Mouse (Mus musculus) brain, embryonic 18.5 days (tissue): Measurements from ENCODE around the gene Mtrr.
A peak's percentile ranks its signal among the peaks of the same experiment; 100 is the strongest.

Experiments
- DNase-seq: peaks from one replicate; pipeline ENCODE4 v3.0.0-alpha.2; 2012; ENCODE audit warnings: low read depth, low spot score

Mtrr gene

DNA sequence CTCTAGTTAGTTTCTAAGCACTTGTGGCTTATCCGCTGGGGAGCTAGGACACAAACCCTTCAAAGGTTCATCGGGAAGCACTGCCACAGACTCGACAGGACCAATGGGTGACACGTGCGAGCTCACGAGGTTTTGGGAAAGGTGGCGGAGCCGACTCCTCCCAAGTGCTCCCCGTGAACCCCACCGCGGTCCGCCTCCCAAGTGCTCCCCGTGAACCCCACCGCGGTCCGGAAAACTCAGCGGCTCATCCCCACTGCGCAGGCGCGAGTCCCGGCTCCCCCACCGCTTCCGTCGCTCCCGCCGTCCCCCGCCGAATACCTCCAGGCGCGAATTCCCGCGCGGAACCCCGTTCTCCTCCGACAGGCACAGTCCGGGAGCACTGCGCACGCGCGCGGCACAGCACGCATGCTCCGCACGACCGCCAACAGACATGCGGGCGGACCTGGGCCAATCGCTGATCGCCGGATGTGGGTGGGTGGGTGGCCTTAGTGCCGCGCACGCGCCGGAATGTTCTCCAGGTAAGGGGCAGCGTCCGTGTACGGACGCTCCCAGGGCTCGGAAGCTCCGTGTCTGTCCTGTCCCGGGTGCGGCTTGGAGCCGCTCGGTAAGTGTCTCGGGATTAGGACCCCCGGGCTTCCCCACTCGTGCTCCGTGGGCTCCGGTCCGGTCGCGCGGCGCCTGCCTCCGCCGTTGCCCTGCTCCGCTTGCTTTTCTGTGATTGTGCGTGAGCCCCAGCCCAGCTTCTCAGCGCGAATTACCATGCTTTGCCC lies at the start of gene Mtrr, which contains the start of gene Fastkd3:
Mtrr (minus strand) TSS at position 403 of the 770 bp plus-strand sequence.
Fastkd3 (plus strand) TSS at position 488 of the 770 bp plus-strand sequence.
- DNase-seq, result peak; percentile 94

DNA sequence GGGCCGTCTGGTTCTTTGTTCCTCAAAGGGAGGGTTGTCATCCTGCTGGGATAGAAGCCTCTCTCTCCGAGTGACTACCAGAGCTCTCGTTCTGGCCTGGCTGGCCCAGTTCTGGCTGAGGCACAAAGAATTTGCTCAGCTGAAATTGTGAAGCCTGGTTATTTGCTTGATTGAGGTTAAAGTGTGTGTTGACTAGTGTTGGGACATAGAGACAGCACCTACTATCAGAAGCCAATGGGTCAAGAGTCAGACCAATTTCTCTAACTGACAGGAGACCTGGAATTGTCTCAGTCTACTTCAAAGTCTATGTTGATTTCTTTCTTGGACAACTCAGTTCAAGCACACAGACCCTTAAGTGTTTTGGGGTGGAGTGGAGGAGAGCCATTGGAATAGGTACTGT lies 45.1 kb upstream of the Mtrr start:
- DNase-seq, result no peak

DNA sequence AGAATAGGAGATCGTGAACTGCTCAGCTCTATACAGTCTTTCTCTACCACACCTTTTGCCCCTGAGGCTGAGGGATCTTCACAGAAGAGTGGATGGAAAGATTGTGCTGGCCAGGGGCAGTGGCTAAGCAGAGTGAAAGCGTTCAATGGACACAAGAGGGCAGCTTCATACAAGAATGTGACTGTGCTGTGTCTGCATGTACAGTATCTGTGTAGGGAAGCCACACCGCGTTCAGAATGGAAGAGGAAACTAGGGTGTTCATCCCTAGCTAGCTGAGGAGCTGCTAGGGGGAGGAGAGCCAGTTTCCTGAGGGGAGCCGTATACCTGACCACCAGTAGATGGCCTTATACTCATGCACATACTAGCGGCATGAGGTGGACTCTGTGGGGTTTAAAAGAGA lies 40.8 kb upstream of the Mtrr start:
- no peak for DNase-seq

DNA sequence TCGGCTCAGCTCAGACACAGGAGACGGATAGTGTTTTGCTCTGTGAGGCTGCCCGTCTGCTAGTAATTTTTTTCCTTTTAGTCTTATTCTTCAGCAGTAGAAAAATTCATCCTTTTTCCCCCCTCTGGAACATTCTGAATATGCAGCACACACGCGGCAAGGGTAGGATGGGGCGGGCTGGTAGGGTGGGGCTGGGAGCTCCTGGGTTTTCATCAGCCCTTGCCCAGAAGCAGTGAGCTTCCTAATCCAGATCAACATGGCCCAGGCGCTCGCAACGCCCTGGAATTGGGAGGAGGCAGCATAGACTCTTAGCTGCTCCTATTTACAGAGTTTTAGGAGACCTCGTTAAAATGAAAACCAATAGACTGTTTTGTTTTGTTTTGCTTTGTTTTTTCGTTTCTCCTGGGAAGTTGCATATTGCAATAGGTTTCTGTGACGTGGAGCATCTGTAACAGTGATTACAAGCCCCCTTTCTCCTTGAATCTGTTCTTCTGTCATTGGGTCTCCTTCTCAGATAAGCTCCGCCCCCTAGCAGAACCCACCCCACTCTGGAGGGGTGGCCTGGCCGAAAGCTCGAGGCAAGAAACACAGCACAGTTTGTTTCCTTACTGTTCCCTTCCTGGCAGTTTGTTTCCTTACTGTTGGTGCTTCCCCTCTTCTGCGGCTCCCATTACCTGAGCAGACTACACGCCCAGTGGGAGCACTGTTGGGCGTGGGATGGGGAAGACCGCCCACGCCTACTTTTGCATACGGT lies 25.9 kb upstream of the Mtrr start:
- DNase-seq, result no peak

DNA sequence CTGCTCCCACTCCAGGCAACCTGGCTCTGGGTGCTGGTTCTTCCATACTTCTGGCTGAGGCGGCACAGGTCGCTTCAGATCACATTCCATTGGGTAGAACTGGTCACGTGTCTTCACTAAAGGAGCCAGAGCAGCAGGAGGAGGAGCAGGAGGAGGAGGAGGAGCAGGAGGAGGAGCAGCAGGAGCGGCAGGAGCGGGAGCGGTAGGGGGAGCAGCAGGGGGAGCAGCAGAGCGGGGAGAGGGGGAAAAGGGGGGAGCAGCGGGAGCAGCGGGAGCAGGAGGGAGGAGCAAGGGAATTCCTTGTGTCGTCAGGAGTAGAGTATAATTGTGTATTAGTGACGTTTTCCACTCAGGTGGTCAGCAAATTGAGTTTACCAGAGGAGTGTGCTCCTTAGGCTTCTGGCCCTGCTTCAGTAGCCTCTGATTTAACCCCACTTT lies 23.8 kb upstream of the Mtrr start:
- DNase-seq, result no peak

DNA sequence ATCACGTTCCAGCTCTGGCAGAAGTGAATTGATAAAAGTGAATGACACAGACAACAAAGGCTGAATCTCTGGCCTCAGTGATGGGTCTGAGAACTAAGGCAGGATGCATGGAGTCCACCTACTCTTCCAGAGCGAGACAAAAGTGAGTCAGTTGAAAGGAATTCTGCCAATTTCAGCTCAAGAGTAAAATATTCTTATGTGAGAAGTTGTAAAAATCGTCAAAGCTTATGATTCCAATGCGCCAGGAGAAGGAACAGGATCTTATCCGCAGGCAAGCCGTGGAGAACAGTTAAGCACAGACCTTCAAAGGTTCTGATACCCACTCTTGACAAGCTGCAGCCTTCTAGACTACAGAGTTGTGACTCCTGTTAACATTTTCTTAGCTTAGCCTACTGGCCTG lies 21.1 kb upstream of the Mtrr start:
- DNase-seq, result no peak

DNA sequence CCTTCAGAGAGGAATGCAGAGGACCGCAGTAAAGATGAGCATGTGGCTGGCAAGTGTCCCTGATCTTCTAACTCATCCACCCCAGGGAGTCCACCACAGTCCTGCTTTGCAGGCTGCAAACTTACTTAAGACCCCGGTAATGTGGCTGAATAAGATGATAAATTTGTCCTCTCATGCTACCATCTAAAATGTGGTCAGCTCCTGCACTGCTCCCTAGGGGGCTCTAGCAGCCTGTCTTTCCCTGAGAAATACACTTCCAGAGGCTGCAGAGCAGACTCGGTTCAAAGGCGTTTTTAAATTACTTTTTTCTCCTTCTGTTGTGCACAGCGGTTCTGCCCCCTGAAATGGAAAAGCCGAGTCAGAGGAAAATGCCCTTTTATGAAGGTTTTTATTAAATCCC lies 19.2 kb upstream of the Mtrr start:
- DNase-seq, result no peak

DNA sequence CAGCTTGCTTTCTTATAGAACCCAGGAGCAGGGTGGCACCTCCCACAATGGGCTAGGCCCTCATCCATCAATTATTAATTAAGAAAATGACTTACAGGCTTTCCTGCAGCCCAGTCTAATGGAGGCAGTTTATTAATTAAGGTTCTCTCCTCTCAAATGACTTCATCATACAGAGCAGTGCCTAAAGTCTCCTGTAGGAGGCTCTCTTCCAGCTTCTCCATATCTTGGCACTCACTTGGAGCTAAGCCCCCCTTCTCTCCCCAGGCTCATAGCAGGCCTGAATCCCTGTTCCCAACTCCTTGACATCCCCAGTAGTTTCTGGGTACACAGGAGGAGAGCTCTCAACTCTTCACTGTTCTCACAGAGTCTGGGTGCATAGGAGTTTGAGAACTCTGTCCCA lies 17.0 kb upstream of the Mtrr start:
- no peak for DNase-seq

DNA sequence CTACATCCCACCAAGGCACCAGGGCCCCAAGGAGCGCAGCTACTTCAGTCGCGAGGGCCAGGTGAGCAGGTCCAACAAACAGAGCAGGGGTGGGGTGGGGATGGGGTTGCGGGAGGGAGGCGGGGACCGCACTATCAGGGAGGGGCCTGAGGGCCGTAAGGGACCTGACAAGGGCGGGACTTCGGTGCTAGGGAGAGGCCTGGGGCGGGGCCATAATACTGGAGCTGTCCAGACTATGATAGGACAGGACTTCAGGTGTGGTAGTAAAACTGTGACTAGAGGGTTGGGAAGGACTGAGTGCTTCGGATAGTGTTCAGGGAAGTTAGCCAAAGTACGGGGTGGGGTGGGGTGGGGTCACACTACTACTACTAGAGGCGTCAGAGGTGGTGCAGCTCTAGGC lies 15.7 kb upstream of the Mtrr start:
- no peak for DNase-seq

DNA sequence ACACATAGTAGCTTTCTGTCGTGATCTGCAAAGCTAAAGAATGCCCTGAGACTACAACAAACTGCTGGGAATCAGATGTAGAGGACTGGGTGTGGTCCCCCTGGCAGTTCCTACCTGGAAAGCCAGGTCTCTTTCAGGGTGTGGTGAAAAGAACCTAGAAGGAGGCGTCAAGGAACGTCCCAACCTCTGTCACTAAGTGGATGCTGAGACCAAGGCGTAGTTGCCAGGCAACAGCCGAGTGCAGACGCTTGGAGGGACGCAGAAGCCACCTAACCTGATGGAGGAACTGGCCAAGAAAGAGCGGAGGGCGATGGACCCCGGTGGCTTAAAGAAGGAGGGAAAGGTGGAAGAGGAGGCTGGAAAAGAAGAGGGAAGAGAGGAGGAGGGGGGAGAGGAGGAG lies 15.2 kb upstream of the Mtrr start, which contains the start of gene 1700001L19Rik:
1700001L19Rik (plus strand) TSS at position 223 of the 400 bp plus-strand sequence.
- no peak for DNase-seq

DNA sequence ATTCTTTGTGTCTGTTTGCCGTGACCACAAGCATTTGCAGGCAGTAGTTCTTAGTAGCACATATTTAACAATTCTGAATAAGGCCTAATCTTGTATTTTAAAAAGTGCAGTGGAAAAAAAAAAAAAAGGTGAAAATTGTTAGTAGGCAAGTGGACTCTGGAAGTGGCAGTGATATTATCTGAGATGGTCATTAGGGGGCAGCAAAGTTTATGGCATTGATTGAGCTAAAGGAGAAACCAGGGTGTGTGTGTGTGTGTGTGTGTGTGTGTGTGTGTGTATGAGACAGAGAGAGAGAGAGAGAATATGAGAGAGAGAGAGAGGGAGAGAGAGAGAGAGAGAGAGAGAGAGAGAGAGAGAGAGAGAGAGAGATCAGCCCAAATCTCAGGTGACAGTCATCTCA lies 11.8 kb upstream of the Mtrr start:
- no peak for DNase-seq

DNA sequence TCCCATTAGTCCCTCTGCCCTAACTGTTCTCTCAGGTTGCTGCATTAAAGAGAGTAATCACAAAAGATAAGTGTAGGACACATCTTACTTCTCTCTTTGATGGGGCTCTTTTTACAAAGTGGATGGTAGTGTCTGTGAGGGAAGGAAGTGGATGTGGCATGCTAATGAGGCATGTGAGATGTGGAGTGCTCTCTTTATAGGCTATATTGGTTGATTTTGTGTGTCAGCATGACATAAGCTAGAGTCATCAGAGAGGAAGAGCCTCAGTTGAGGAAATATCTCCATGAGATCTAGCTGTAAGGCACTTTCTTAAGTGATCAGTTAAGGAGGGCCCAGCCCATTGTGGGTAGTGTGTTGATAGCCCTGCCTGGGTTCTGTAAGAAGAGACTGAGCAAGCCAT lies 6.4 kb upstream of the Mtrr start:
- no peak for DNase-seq

DNA sequence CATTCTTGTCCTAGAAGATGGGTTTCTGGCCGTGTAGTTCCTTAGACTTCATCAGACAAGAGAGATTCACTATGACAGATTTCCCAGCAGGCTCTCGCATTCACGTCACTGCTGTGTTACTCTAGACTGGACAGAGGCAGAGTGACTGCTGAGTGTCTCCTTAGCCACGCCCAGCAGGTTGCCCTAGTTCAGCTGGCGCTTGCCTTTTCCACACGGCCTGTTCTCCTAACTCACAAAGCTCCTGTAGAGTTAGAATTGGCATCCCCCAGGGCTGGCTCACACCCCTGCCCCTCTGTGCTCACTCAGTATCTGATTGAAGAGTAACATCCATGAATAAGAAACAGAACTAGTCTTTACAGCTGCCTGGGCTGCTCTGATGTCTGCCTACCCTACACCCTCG lies 3.5 kb upstream of the Mtrr start:
- DNase-seq, result no peak

DNA sequence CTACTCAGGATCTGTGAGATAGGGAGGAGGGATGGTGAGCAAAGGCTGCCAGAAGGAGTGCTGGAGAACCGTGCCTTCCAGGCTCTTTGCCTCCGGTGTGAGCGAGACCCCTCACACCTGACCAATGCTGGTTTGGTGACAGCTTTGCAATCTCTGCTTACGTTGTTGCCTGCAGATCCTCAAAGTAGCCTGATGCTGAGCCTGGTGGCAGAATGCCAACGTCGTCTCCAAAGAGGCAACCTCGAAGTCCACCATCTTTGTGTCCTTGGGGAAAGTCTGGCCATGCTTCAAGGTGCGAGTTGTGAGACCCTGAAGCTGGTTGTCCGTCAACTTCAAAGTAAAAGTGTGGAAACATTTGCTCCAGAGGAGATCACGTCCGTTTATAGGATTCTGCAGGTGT lies 2.0 kb upstream of the Mtrr start:
- no peak for DNase-seq

DNA sequence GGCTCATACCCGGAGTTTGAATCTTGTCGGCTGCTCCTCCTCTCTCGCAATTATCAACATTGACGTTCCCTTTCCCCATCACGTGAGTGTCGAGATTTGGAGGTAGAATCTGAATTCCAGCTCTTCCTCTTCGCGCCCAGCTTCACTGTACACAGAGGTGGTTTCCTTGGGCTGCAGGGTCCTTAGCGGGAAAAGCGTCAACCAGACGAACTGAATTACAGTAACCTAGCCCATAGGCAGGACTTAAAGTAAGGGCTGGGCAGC lies 500 bp upstream of the Mtrr start:
- DNase-seq, result no peak

DNA sequence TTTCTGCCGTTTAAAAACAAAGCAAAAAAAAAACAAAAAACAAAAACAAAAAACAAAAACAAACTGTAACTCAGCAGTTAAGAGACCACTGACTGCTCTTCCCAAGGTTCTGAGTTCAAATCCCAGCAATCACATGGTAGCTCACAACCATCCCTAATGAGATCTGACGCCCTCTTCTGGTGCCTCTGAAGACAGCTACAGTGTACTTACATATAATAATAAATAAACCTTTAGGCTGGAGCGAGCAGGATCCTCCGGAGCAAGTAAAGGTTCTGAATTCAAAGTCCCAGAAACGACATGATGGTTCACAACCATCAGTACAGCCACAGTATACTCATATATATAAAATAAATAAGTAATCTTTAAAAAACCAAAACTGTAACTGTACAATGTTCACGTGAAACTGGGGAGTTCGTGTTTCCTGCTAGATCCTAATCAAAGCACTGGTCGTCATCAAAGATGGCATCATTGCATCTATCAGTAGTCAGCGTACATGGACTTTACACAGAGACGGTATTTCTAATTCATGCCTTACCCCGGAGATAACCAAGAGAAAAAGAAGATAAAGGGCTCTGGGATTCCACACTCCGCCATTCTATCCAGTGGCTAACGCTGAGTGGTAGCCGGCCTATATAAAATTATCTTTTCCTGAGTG lies 736 bp downstream of the Mtrr start:
- no peak for DNase-seq

DNA sequence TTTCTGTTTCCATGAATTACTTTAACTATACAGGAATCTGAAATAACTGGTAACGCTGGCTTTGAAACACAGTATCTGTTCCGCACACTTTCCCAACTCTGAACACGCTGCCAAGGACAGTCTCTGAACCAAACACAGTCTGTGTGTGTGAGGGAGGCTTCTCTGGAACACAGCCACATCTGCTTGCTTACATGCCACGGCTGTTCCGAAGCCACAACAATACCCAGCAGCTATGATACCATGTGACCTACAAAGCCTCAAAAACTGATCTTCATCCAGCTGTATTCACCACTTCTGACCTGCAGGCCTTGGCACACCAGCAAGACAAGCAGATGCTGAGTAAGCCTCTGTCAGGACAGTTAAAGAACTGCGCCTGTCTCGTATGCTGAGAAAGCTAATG lies 4.0 kb downstream of the Mtrr start:
- DNase-seq, result no peak

DNA sequence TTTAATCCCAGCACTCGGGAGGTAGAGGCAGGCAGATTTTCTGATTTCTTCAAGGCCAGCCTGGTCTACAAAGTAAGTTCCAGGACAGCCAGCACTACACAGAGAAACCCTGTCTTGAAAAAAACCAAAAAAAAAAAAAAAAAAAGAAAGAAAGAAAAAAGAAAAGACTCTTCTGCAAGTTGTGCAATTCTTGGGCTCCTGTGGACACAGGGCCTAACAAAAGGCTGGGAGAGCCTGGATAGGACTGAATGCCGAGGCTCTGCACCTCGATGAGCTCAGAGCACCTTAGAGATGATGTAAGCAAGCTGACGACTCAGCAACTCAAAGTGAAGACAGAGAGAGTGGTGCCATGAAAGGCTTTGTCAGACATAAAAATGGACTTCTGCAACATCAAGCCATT lies 7.6 kb downstream of the Mtrr start:
- DNase-seq, result no peak

DNA sequence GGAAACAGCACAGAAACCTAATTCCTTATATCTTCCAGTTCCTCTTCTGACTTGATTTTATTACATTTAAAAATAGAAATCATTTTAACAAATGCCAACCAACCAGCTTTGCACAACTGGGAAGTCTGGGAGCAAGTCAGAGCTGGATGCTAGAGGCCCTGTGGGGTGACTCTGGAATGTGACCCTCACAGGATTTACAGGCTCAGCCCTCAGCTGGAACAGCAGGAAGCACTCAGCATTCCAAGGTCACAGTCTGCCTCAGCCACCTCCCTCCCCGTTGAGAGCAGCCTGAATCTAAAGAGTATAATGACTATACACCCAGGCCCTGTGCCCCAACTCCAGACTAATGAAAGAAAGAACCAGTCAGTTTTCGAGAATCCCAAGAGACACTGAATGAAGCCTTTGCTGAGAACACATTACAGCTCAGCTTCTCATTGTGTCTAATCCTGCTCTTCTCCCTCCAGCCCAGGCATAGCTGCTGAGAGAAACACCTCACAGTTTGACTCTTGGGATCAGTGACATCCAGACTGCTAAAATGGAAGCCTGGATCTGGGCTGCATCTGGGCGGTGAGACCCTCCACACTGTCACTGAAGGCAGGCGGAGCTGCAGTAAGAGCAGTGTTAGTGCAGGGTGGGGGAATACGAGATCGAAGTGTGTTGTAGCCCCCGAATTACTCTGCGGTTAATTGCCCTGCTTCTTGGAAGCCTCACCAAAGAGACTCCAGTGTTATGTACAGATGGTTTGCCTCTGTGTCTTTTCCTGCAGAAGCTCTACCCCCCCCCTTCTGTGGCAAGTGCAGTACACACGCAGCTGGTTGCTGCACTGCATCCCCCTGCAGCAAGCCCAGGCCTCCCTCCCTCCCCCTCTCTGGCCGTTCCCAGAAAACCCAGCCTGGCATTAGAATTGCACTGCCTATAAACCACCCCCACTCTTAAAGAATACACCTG lies 8.7 kb downstream of the Mtrr start:
- no peak for DNase-seq

DNA sequence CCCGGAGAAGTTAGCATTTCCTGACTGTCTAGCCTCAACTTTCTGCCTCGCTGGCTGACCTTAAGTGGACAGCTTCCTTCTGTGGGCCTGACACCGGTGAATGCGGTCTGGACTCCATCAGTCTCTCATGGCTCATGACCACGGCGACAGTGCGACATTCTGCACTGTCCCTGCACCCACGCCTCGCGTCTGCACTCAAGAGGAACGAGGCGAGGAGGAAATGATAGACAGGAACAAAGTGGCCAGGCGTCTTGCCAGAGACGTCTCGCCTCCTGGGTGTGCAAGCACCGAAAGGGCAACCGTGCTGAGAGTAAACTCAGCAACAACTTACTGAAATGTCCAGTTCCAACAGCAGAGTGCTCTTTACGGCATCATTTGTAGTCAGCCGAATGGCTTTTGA lies 9.7 kb downstream of the Mtrr start:
- no peak for DNase-seq

DNA sequence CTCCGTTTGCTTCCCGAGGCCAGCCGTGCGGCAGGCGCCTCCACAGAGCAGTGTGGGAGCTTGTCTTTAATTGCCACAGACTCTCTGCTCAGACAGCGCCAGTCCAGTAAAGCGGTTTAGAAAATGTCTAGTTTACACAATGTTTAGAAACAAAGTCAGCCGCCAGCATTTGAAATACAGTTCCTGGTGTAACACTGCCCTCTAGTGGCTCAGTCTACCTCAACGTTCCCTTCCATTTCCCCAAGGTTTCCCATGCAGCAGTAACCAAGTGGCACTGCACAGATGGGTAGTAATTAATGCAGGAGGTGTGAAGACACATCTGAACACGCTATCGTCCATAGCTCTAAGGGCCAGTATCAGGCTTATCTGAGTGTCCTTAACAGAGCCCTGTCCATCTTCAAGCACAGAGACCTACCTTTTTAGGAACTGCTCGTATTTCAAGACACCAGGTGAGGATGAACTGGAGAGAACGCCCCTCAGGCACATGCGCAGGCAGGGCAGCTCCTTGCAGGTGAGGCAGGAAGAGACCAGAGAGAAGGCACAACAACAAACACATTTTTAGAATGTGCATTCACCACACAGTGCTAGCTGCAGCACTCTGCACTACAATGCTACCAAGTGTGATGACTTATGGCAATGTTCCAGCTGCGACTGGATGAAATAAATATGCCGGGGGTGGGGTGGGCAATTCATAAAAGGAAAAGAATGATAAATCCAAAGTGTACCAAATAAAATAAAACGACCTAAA lies 12.2 kb downstream of the Mtrr start:
- DNase-seq, result no peak
